Mouse (Mus musculus) forebrain, postnatal 0 days (tissue): Measurements from ENCODE around the gene Rsph1. TPM values are rescaled to one million over a fixed set of nuclear protein-coding genes. Genes with fewer than 3 reads are reported as not detected.

Experiments used
- ATAC-seq: fragments of 200-750 bp; cut with Nextera tagmentation; 2 replicates; pipeline ENCODE4 v1.8.0; 2017; ENCODE audit warnings: mild to moderate bottlenecking, moderate library complexity
- DNase-seq: peaks from one replicate; pipeline ENCODE4 v3.0.0-alpha.2; 2015
- H3K27ac ChIP-seq: fragments of 300-500 bp; sonication (generic); 2 replicates; pipeline ENCODE4 v1.5.1; 2014; ENCODE audit warnings: low read depth, mild to moderate bottlenecking, antibody characterized with exemption, low read length, moderate library complexity, mixed read lengths
- H3K27me3 ChIP-seq: fragments of 300-500 bp; sonication (generic); 2 replicates; pipeline ENCODE4 v1.6.1; 2014; ENCODE audit warnings: mild to moderate bottlenecking, low read length, mixed read lengths; ENCODE audit not compliant: insufficient read depth
- H3K36me3 ChIP-seq: fragments of 300-500 bp; sonication (generic); 2 replicates; pipeline ENCODE4 v1.6.1; 2014; ENCODE audit warnings: mild to moderate bottlenecking, moderate library complexity; ENCODE audit not compliant: insufficient read depth
- H3K4me1 ChIP-seq: fragments of 300-500 bp; sonication (generic); 2 replicates; pipeline ENCODE4 v1.6.1; 2014; ENCODE audit warnings: antibody characterized with exemption; ENCODE audit not compliant: insufficient read depth
- H3K4me2 ChIP-seq: fragments of 300-500 bp; sonication (generic); 2 replicates; pipeline ENCODE4 v1.6.1; 2014; ENCODE audit warnings: low read depth, mild to moderate bottlenecking, moderate library complexity
- H3K4me3 ChIP-seq: fragments of 300-500 bp; sonication (generic); 2 replicates; pipeline ENCODE4 v1.5.1; 2014; ENCODE audit warnings: low read depth, low read length, mixed read lengths
- H3K9ac ChIP-seq: fragments of 300-500 bp; sonication (generic); 2 replicates; pipeline ENCODE4 v1.6.1; 2014; ENCODE audit warnings: mild to moderate bottlenecking
- H3K9me3 ChIP-seq: fragments of 300-500 bp; sonication (generic); 2 replicates; pipeline ENCODE4 v1.6.1; 2016; ENCODE audit warnings: low read length
- CTCF ChIP-seq: sonication (generic); IDR thresholded peaks from 2 replicates; pipeline ENCODE4 v1.5.1; 2016; ENCODE audit warnings: antibody characterized with exemption, control low read depth, low read depth
- WGBS: fragments of 180-500 bp; shearing (Covaris S2); extraction: QIAGEN DNeasy Blood & Tissue Kit; methylation state at CpG from one replicate; pipeline ENCODE4 v1.1.7; 2014; 5-methylcytosine and 5-hydroxymethylcytosine counted together
- polyA plus RNA-seq: library from polyadenylated mRNA; unstranded; fragments of >200 nt; fragmentation: Nextera tagmentation; extraction: Ambion mirVana; gene quantifications from 2 replicates; pipeline ENCODE4 v1.2.1, GENCODE M21; 2015
- total RNA-seq: library from RNA; depleted of rRNA; stranded (reverse); fragments of >200 nt; gene quantifications from 2 replicates; pipeline ENCODE4 v1.2.3, GENCODE M21; 2014

Rsph1 gene
- total and polyA plus RNA-seq, 2 experiments from 2014 or later = 6.0 to 11.3 TPM

- Histone ChIP-seq H3K9me3 (no peaks in the 10 kb centered on the region), H3K4me3 (no peak overlapping the region), H3K27me3 (no peaks in the 10 kb centered on the region), H3K4me1 (no peaks in the 10 kb centered on the region), H3K27ac (no peak overlapping the region), H3K4me2 (no peak overlapping the region), H3K9ac (no peak overlapping the region), H3K36me3 (no peaks in the 10 kb centered on the region)
- WGBS = 88% methylated on average over 5 of the region's 5 CpGs
- no peak for DNase-seq
- TF ChIP-seq CTCF = no peak
- ATAC-seq = no peak
Measured at GRCm38 (mm10) chr17:31263770-31264169, 13.4 kb downstream of the Rsph1 start.

GRCm38 (mm10) chr17:31262715-31263114 lies 14.5 kb downstream of the Rsph1 start:
- no peak overlapping the region for H3K9ac ChIP-seq
- no peak for DNase-seq
- no peaks in the 10 kb centered on the region for H3K36me3 ChIP-seq
- H3K27me3 ChIP-seq = no peaks in the 10 kb centered on the region
- 47% methylated on average over 5 of the region's 5 CpGs for WGBS
- no peak overlapping the region for H3K4me2 ChIP-seq
- H3K4me1 ChIP-seq = no peaks in the 10 kb centered on the region
- no peak for TF ChIP-seq CTCF
- no peaks in the 10 kb centered on the region for H3K9me3 ChIP-seq
- ATAC-seq = peak; percentile 48; the same call in 1 of the 2 replicates
- no peak overlapping the region for H3K4me3 ChIP-seq
- H3K27ac ChIP-seq = no peak overlapping the region

GRCm38 (mm10) chr17:31261352-31261751 lies 15.8 kb downstream of the Rsph1 start:
- Histone ChIP-seq H3K4me2 (no peak overlapping the region), H3K36me3 (no peaks in the 10 kb centered on the region), H3K27me3 (no peaks in the 10 kb centered on the region), H3K9ac (no peak overlapping the region), H3K4me3 (no peak overlapping the region), H3K4me1 (no peaks in the 10 kb centered on the region), H3K9me3 (no peaks in the 10 kb centered on the region), H3K27ac (no peak overlapping the region)
- no peak for DNase-seq
- TF ChIP-seq CTCF = no peak
- ATAC-seq = no peak
- 82% methylated on average over 6 of the region's 6 CpGs for WGBS

GRCm38 (mm10) chr17:31260430-31260829 lies 16.8 kb downstream of the Rsph1 start:
- H3K36me3 ChIP-seq = no peaks in the 10 kb centered on the region
- H3K9me3 ChIP-seq = no peaks in the 10 kb centered on the region
- no peaks in the 10 kb centered on the region for H3K27me3 ChIP-seq
- no peaks in the 10 kb centered on the region for H3K4me1 ChIP-seq
- H3K4me3 ChIP-seq = no peak overlapping the region
- no peak overlapping the region for H3K27ac ChIP-seq
- H3K4me2 ChIP-seq = no peak overlapping the region
- TF ChIP-seq CTCF = no peak
- 88% methylated on average over 7 of the region's 7 CpGs for WGBS
- ATAC-seq (no peak), DNase-seq (no peak)
- H3K9ac ChIP-seq = no peak overlapping the region

GRCm38 (mm10) chr17:31259825-31260224 lies 17.4 kb downstream of the Rsph1 start:
- peak; percentile 24 for TF ChIP-seq CTCF
- no peak for DNase-seq
- no peaks in the 10 kb centered on the region for H3K36me3 ChIP-seq
- no peak overlapping the region for H3K4me2 ChIP-seq
- H3K4me1 ChIP-seq = 0 out of 2 replicates have a peak, but pooled peaks cover 1% of the 10 kb centered on the region
- no peaks in the 10 kb centered on the region for H3K27me3 ChIP-seq
- WGBS = 68% methylated on average over 4 of the region's 4 CpGs
- H3K9ac ChIP-seq = no peak overlapping the region
- no peak for ATAC-seq
- H3K4me3 ChIP-seq = no peak overlapping the region
- no peak overlapping the region for H3K27ac ChIP-seq
- no peaks in the 10 kb centered on the region for H3K9me3 ChIP-seq

GRCm38 (mm10) chr17:31259145-31259544 lies 18.0 kb downstream of the Rsph1 start:
- ATAC-seq = no peak
- H3K4me1 ChIP-seq = 0 out of 2 replicates have a peak, but pooled peaks cover 5% of the 10 kb centered on the region
- no peak overlapping the region for H3K9ac ChIP-seq
- no peak overlapping the region for H3K4me2 ChIP-seq
- no peak for TF ChIP-seq CTCF
- no peaks in the 10 kb centered on the region for H3K27me3 ChIP-seq
- 84% methylated on average over 4 of the region's 4 CpGs for WGBS
- H3K36me3 ChIP-seq = no peaks in the 10 kb centered on the region
- no peak overlapping the region for H3K27ac ChIP-seq
- no peak overlapping the region for H3K4me3 ChIP-seq
- DNase-seq = no peak
- no peaks in the 10 kb centered on the region for H3K9me3 ChIP-seq

GRCm38 (mm10) chr17:31258310-31258865 lies 18.8 kb downstream of the Rsph1 start:
- H3K4me2 ChIP-seq = no peak overlapping the region
- DNase-seq (no peak), ATAC-seq (no peak)
- no peak overlapping the region for H3K27ac ChIP-seq
- no peaks in the 10 kb centered on the region for H3K9me3 ChIP-seq
- H3K27me3 ChIP-seq = no peaks in the 10 kb centered on the region
- H3K36me3 ChIP-seq = no peaks in the 10 kb centered on the region
- no peak overlapping the region for H3K4me3 ChIP-seq
- 0 out of 2 replicates have a peak, but pooled peaks cover 5% of the 10 kb centered on the region for H3K4me1 ChIP-seq
- no peak for TF ChIP-seq CTCF
- H3K9ac ChIP-seq = no peak overlapping the region
- WGBS = 95% methylated on average over 9 of the region's 9 CpGs
